Mouse (Mus musculus) ES-Bruce4 (cell line): ENCODE data around the gene Gpr27.

Experiments used
- CTCF ChIP-seq: IDR thresholded peaks from one replicate; pipeline ENCODE4 v1.8.1; 2011; ENCODE audit warnings: low read depth, low read length
- EP300 ChIP-seq: IDR thresholded peaks from 2 replicates; pipeline ENCODE4 v1.6.1; 2011; ENCODE audit warnings: low read depth, low read length; ENCODE audit not compliant: insufficient read depth
- POLR2A ChIP-seq: IDR thresholded peaks from one replicate; pipeline ENCODE4 v1.8.1; 2011; ENCODE audit warnings: low read length; ENCODE audit not compliant: insufficient read depth

DNA sequence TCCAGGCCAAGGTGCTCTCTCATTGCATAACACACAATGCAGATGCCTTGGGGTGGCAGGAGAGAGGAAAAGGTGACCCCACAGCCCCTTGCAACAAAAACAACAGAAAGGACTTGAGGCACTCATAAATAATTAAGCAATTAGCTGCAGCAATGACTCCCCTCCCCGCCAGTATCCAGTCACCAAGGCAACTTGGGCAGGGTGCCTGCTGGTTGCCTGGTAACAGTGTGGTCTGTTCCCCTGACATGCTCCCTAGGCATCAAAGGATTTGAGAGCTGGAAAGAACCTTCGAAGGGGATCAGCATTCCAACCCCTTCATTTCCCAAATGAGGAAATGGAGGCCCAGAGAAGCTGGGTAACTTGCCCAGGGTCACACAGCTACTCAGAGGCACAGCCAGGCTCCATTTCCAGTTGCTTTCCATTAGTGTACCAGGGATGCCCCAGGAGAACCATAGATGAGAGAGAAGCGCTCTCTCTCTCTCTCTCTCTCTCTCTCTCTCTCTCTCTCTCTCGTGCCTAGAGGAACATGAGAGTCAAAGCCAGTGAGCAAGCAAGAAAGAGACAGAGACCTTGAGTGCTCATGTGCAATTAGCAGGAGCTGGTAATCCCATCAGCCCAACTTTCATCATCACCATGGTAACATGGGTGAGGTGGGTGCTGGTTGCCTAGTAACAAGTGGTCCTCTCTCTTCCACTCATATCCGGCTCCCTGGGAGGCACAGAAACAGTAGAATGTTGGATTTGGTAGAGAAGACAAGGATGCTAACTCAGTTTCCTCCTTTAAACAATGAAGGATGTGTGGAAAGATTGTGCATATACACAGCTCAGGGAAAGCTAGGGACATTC, 22.8 kb upstream of the Gpr27 start:
- TF ChIP-seq POLR2A: no peak
- no peak for TF ChIP-seq CTCF
- TF ChIP-seq EP300: no peak
